Mouse (Mus musculus) limb, embryonic 14.5 days (tissue): ENCODE results near the gene Ccdc8. TPM values are rescaled to one million over a fixed set of nuclear protein-coding genes. Genes with fewer than 3 reads are reported as not detected.
"Not testable (repeated sequence)": the region's sequence is repeated elsewhere in the genome, so short reads cannot be mapped to it uniquely, and the experiment has no call there.

Experiments used
- ATAC-seq: fragments of 200-750 bp; cut with Nextera tagmentation; 2 replicates; pipeline ENCODE4 v1.8.0; 2017; ENCODE audit warnings: low read depth, moderate number of reproducible peaks, moderate TSS enrichment; ENCODE audit not compliant: low FRiP score
- DNase-seq: peaks from one replicate; pipeline ENCODE4 v3.0.0-alpha.2; 2015; ENCODE audit warnings: low spot score
- H3K27ac ChIP-seq: fragments of 300-500 bp; sonication (generic); replicated peaks from 2 replicates; pipeline ENCODE4 v1.5.1; 2014; ENCODE audit warnings: low read depth, mild to moderate bottlenecking, low read length, moderate library complexity, mixed read lengths
- H3K27me3 ChIP-seq: fragments of 300-500 bp; sonication (generic); 2 replicates; pipeline ENCODE4 v1.6.1; 2014; ENCODE audit warnings: low read length, mixed read lengths; ENCODE audit not compliant: control insufficient read depth, insufficient read depth
- H3K36me3 ChIP-seq: fragments of 300-500 bp; sonication (generic); 2 replicates; pipeline ENCODE4 v1.6.1; 2014; ENCODE audit warnings: mild to moderate bottlenecking, low read length, moderate library complexity, mixed read lengths; ENCODE audit not compliant: control insufficient read depth, insufficient read depth
- H3K4me1 ChIP-seq: fragments of 300-500 bp; sonication (generic); 2 replicates; pipeline ENCODE4 v1.6.1; 2014; ENCODE audit warnings: antibody characterized with exemption, low read length, mixed read lengths; ENCODE audit not compliant: control insufficient read depth, insufficient read depth
- H3K4me2 ChIP-seq: fragments of 300-500 bp; sonication (generic); replicated peaks from 2 replicates; pipeline ENCODE4 v1.6.1; 2014; ENCODE audit warnings: low read depth, mild to moderate bottlenecking, low read length, moderate library complexity; ENCODE audit not compliant: severe bottlenecking
- H3K4me3 ChIP-seq: fragments of 300-500 bp; sonication (generic); replicated peaks from 2 replicates; pipeline ENCODE4 v1.5.1; 2014; ENCODE audit warnings: low read length
- H3K9ac ChIP-seq: fragments of 300-500 bp; sonication (generic); 2 replicates; pipeline ENCODE4 v1.6.1; 2014; ENCODE audit warnings: mild to moderate bottlenecking, low read depth, low read length, moderate library complexity; ENCODE audit not compliant: severe bottlenecking
- H3K9me3 ChIP-seq: fragments of 300-500 bp; sonication (generic); 2 replicates; pipeline ENCODE4 v1.6.1; 2016; ENCODE audit warnings: low read length; ENCODE audit not compliant: control insufficient read depth
- POLR2A ChIP-seq: fragments of 200-500 bp; IDR thresholded peaks from 2 replicates; pipeline ENCODE4 v1.8.0; 2012; ENCODE audit warnings: inconsistent platforms, mild to moderate bottlenecking, moderate library complexity, borderline replicate concordance; ENCODE audit not compliant: insufficient read depth, insufficient read length; ENCODE audit errors: extremely low read depth
- whole genome bisulfite sequencing: fragments of 180-500 bp; shearing (Covaris S2); extraction: QIAGEN DNeasy Blood & Tissue Kit; methylation state at CpG from one replicate; pipeline ENCODE4 v1.1.7; 2014; 5-methylcytosine and 5-hydroxymethylcytosine counted together
- polyA plus RNA-seq, 2 experiments: library from polyadenylated mRNA; depleted of rRNA in 1 of 2; stranded (reverse) in 1 of 2; unstranded in 1 of 2; fragments of >200 nt; fragmentation: Nextera tagmentation in 1 of 2; extraction: Ambion mirVana in 1 of 2; gene quantifications; 2 replicates each; pipeline versions ENCODE4 v1.2.1 to v1.2.3; 2012 to 2014

The Ccdc8 gene
- polyA plus RNA-seq, 2 experiments, result 25.5 to 40.7 TPM

DNA sequence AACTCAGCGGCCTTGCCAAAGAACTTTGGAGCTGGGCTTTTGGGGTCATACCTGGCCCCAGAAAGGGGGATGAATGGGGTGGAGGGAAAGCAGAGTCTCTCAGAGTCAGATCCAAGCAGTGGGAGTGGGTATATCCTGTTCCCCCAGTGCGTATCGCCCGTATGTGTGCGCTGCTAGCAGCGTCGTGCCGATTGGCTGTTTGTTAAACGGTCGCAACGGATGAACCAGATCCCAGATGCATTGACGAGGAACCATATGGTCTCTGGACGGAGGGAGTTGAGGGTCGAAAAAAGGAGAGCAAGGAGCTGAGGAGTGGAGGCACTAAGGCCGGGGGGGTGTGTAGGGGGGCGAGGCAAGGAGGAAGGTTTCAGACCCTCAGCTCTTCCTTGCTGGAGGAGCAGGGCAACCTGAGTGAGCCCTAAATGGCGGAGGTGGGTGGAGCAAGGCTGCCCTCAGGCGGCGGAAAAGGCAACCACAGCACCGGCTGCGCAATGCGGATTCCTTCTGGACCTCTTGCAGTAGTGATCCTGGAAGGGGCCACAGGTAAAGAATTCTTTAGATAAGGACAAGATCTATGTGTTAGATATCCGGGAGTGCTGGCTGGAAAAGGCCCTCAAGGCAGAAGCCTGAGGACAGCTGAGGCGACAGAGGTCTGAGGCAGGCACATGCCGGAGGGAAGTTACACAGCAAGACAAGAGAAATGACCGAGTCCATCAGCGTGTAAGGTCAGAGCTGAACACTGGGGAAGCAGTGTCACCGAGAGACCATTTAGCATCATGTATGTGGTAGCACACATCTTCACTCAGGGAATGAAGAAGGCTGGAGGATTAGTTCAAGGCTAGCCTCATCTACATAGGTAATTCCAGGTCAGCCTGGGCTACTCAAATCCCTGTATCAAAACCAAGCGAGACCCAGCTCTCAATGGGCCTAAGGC lies 42.3 kb upstream of the Ccdc8 start:
- Histone ChIP-seq H3K27me3 (peaks cover 31% of the 10 kb centered on the region), H3K4me2 (peak overlapping the region; percentile 43), H3K36me3 (no peaks in the 10 kb centered on the region), H3K9me3 (no peaks in the 10 kb centered on the region), H3K4me1 (peaks cover 35% of the 10 kb centered on the region), H3K4me3 (peak overlapping the region; percentile 26), H3K9ac (peak overlapping the region; percentile 34; the same call in 1 of the 2 replicates), H3K27ac (no peak overlapping the region)
- no peak for TF ChIP-seq POLR2A
- 12% methylated on average over 29 of the region's 29 CpGs for WGBS
- ATAC-seq, result peak; percentile 30; the same call in 1 of the 2 replicates
- peak; percentile 82 for DNase-seq

DNA sequence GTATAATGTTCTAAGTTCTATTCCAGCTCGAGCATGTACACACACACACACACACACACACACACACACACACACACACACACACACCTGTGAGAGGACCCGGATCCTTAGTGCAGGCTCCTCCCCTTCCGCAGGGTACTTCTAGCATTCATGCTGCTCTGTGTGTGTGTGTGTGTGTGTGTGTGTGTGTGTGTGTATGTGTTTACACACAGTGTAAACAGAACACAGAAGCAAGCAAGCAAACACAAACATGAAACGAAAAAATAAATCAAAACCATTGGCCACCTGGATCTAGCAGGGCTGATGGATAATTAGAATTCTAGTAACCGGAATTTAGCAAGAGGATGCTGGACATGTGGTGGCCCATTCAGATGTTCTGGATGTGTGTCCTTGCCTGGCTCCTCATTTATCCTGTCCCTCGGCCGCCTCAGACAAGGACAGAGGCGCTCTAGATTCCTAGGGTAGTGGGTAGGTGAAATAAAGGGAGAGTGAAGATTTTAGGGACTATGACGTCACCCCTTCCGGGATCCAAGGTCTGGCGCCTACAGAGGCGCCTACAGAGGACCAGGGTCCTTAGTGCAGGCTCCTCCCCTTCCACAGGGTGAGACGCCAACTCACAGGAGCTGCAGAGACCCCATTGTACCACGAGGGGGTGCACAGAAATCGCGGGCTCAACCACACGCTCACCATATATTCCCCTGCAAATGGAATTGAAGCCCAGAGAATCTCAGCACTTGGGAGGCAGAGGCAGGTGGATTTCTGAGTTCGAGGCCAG lies 41.5 kb upstream of the Ccdc8 start:
- no peak overlapping the region for H3K4me2 ChIP-seq
- H3K27ac ChIP-seq, result no peak overlapping the region
- H3K4me1 ChIP-seq, result peaks cover 29% of the 10 kb centered on the region
- no peak overlapping the region for H3K4me3 ChIP-seq
- 23% methylated on average over 18 of the region's 18 CpGs for WGBS
- ATAC-seq (peak; percentile 66), DNase-seq (peak; percentile 80)
- no peak overlapping the region for H3K9ac ChIP-seq
- no peaks in the 10 kb centered on the region for H3K36me3 ChIP-seq
- H3K27me3 ChIP-seq, result peaks cover 23% of the 10 kb centered on the region
- no peaks in the 10 kb centered on the region for H3K9me3 ChIP-seq
- TF ChIP-seq POLR2A, result no peak

DNA sequence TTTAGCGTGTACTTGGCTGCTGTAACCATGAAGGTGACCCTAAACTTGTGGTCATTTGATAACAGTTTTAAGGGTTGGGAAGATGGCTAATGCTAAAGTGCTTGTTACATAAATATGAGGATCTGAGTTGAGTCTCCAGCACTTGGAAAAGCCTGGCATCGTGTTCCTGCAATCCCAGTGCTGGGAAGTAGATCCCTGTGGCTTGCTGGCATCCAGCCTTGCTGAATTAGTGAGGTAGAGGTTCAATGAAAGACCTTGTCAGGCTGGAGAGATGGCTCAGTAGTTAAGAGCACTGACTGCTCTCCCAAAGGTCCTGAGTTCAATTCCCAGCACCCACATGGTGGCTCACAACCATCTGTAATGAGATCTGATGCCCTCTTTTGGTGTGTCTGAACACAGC lies 38.7 kb upstream of the Ccdc8 start:
- not testable (repeated sequence) for H3K36me3 ChIP-seq, DNase-seq, H3K9me3 ChIP-seq, H3K9ac ChIP-seq, ATAC-seq, H3K4me2 ChIP-seq, H3K27me3 ChIP-seq, H3K4me3 ChIP-seq, H3K4me1 ChIP-seq, H3K27ac ChIP-seq
- 64% methylated on average over 2 of the region's 2 CpGs for WGBS

DNA sequence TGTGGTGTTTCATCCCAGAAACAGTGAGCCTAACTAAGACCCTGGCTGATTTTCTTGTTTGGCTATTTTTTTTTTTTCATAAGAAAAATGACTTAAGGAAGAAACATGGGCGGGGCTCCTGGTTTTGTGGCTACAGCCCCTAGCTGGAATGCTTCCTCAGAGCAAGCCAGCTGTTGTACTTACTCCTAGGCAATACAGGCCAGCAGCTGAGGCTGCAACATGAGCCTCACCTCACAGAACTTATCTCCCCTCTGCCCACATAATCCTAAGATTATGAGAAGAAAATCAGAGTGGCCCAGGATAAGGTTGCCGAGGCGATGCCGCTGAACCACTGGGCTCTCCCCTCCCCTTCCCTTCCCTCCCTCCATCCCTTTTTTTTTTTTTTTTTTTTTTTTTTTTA lies 36.8 kb upstream of the Ccdc8 start:
- peak; percentile 29; the same call in 1 of the 2 replicates for ATAC-seq
- DNase-seq, result no peak
- H3K9ac ChIP-seq, result no peak overlapping the region

More for the DNA sequence above, 36.8 kb upstream of the Ccdc8 start:
- Histone ChIP-seq H3K4me3 (no peak overlapping the region), H3K27me3 (no peaks in the 10 kb centered on the region), H3K4me2 (no peak overlapping the region), H3K27ac (no peak overlapping the region), H3K9me3 (no peaks in the 10 kb centered on the region), H3K36me3 (no peaks in the 10 kb centered on the region), H3K4me1 (no peaks in the 10 kb centered on the region)
- no peak for TF ChIP-seq POLR2A
- WGBS, result 78% methylated on average over 4 of the region's 4 CpGs
